ENCODE assay signal across 9 mouse cellular contexts in the genomic region with DNA sequence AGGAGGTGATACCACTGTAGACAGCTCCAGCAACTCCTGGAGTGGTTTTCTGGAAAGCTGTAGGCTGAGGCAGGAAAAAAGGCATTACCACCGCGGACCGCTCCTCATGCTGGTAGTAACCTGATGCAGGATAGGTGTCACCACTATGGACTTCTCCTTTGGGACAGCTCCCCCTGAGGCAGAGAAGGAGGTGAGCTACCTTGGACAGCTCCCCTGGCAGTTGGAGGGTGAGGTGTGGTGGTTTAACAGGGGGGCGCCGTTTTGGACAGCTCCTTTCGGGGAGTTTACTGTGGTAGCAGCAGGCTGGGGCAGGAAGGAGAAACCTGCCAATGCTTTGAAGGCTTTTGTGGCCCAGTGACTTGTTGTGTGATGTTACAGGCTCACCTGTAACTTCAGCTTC. TPM values are rescaled to one million over a fixed set of nuclear protein-coding genes. Genes with fewer than 3 reads are reported as not detected.
DNase-seq lines count a peak whose midpoint lies in the region; ATAC-seq and TF ChIP-seq lines count a peak whose summit lies in the region.
"Had no signal": no experiment of that assay in that cellular context is flagged by ENCODE, and none has a peak within 500 bp of the region (broad histone marks: within the 10 kb centered on the region; RNA-seq: fewer than 3 reads in every experiment).

No protein-coding gene starts in this region.

- H3K4me2 ChIP-seq in heart, embryonic 15.5 days, result no peak overlapping the region
- no peak overlapping the region for H3K4me2 ChIP-seq in heart, embryonic 12.5 days
- no peak overlapping the region for H3K4me2 ChIP-seq in intestine, postnatal 0 days (replicated peaks; ENCODE audit: low read depth)
- H3K4me2 ChIP-seq in lung, postnatal 0 days (replicated peaks; ENCODE audit: low read depth, low read length), result no peak overlapping the region
- H3K4me2 ChIP-seq in forebrain, postnatal 0 days (ENCODE audit: low read depth), result no peak overlapping the region
- H3K4me2 ChIP-seq: hindbrain, embryonic 15.5 days had no signal

- no peak overlapping the region for H3K27ac ChIP-seq in heart, embryonic 15.5 days
- H3K27ac ChIP-seq in heart, embryonic 12.5 days (ENCODE audit: poor library complexity, severe bottlenecking), result no peak overlapping the region
- H3K27ac ChIP-seq in intestine, postnatal 0 days (ENCODE audit: low read depth, low read length), result no peak overlapping the region
- H3K27ac ChIP-seq in lung, postnatal 0 days (ENCODE audit: low read length), result no peak overlapping the region
- no peak overlapping the region for H3K27ac ChIP-seq in forebrain, postnatal 0 days (ENCODE audit: low read depth, low read length)
- H3K27ac ChIP-seq: hindbrain, embryonic 15.5 days had no signal

- TF ChIP-seq EP300 in lung, postnatal 0 days (IDR thresholded peaks at IDR 0.05), result no peak

- peak; percentile 52 for TF ChIP-seq CTCF in intestine, postnatal 0 days (IDR thresholded peaks at IDR 0.05; ENCODE audit: low read depth)
- TF ChIP-seq CTCF in lung, postnatal 0 days (IDR thresholded peaks at IDR 0.05), result peak; percentile 47
- TF ChIP-seq CTCF in forebrain, postnatal 0 days (IDR thresholded peaks at IDR 0.05; ENCODE audit: low read depth), result no peak

- no peaks in the 10 kb centered on the region for H3K9me3 ChIP-seq in heart, embryonic 15.5 days (replicated peaks)
- H3K9me3 ChIP-seq in heart, embryonic 12.5 days (replicated peaks), result no peaks in the 10 kb centered on the region
- no peaks in the 10 kb centered on the region for H3K9me3 ChIP-seq in intestine, postnatal 0 days (ENCODE audit: control insufficient read depth)
- no peaks in the 10 kb centered on the region for H3K9me3 ChIP-seq in lung, postnatal 0 days (ENCODE audit: low read length)
- H3K9me3 ChIP-seq in forebrain, postnatal 0 days (ENCODE audit: low read length), result no peaks in the 10 kb centered on the region
- H3K9me3 ChIP-seq: hindbrain, embryonic 15.5 days had no signal

- peak; percentile 72 for DNase-seq in adrenal gland, postnatal 10 days
- DNase-seq in lung, postnatal 0 days (ENCODE audit: low spot score), result peak; percentile 54
- DNase-seq in cerebellum, adult 8-10 months, result no peak
- DNase-seq in forebrain, postnatal 0 days, result no peak

- WGBS in heart, embryonic 15.5 days, result 13% methylated on average over 6 of the region's 6 CpGs
- WGBS in heart, embryonic 12.5 days, result 14% methylated on average over 6 of the region's 6 CpGs
- WGBS in intestine, postnatal 0 days, result 11% methylated on average over 6 of the region's 6 CpGs
- 27% methylated on average over 6 of the region's 6 CpGs for WGBS in lung, postnatal 0 days
- 35% methylated on average over 6 of the region's 6 CpGs for WGBS in forebrain, postnatal 0 days

- 0 out of 2 replicates have a peak, but pooled peaks have one; percentile 18 for ATAC-seq in heart, embryonic 15.5 days (replicated peaks; ENCODE audit: insufficient number of reproducible peaks, insufficient read depth, low FRiP score, low read depth)
- ATAC-seq in heart, embryonic 12.5 days (ENCODE audit: insufficient number of reproducible peaks, low FRiP score), result no peak
- ATAC-seq in intestine, postnatal 0 days, result no peak
- peak; percentile 68 for ATAC-seq in lung, postnatal 0 days
- ATAC-seq in activated CD4-positive, CD25-positive, alpha-beta regulatory T cell, adult 4 months, result no peak
- no peak for ATAC-seq in forebrain, postnatal 0 days

- H3K4me1 ChIP-seq in heart, embryonic 15.5 days (replicated peaks), result no peaks in the 10 kb centered on the region
- no peaks in the 10 kb centered on the region for H3K4me1 ChIP-seq in heart, embryonic 12.5 days (replicated peaks)
- no peaks in the 10 kb centered on the region for H3K4me1 ChIP-seq in intestine, postnatal 0 days (replicated peaks; ENCODE audit: control insufficient read depth, insufficient read depth, low read length)
- no peaks in the 10 kb centered on the region for H3K4me1 ChIP-seq in lung, postnatal 0 days (ENCODE audit: insufficient read depth, low read depth, low read length)
- 0 out of 2 replicates have a peak, but pooled peaks cover under 1% of the 10 kb centered on the region for H3K4me1 ChIP-seq in forebrain, postnatal 0 days (ENCODE audit: insufficient read depth)

- H3K9ac ChIP-seq in heart, embryonic 15.5 days, result no peak overlapping the region
- H3K9ac ChIP-seq in heart, embryonic 12.5 days, result no peak overlapping the region
- no peak overlapping the region for H3K9ac ChIP-seq in intestine, postnatal 0 days (ENCODE audit: low read depth, low read length)
- H3K9ac ChIP-seq in lung, postnatal 0 days (replicated peaks; ENCODE audit: low read depth), result no peak overlapping the region
- no peak overlapping the region for H3K9ac ChIP-seq in forebrain, postnatal 0 days
- H3K9ac ChIP-seq: hindbrain, embryonic 15.5 days had no signal

- H3K36me3 ChIP-seq in heart, embryonic 15.5 days, result no peaks in the 10 kb centered on the region
- H3K36me3 ChIP-seq in heart, embryonic 12.5 days, result peaks cover 3% of the 10 kb centered on the region; the same call in 1 of the 2 replicates
- H3K36me3 ChIP-seq in intestine, postnatal 0 days (ENCODE audit: control insufficient read depth, insufficient read depth), result no peaks in the 10 kb centered on the region; the same call in 1 of the 2 replicates
- no peaks in the 10 kb centered on the region for H3K36me3 ChIP-seq in lung, postnatal 0 days (ENCODE audit: insufficient read depth, low read length)
- no peaks in the 10 kb centered on the region for H3K36me3 ChIP-seq in forebrain, postnatal 0 days (ENCODE audit: insufficient read depth)

- H3K4me3 ChIP-seq in heart, embryonic 15.5 days, result no peak overlapping the region
- H3K4me3 ChIP-seq in heart, embryonic 12.5 days, result no peak overlapping the region
- H3K4me3 ChIP-seq in intestine, postnatal 0 days (ENCODE audit: low read depth, low read length), result no peak overlapping the region
- H3K4me3 ChIP-seq in lung, postnatal 0 days (ENCODE audit: low read depth, low read length), result no peak overlapping the region
- H3K4me3 ChIP-seq in forebrain, postnatal 0 days (ENCODE audit: low read depth, low read length), result no peak overlapping the region
- H3K4me3 ChIP-seq: hindbrain, embryonic 15.5 days had no signal

- H3K27me3 ChIP-seq in heart, embryonic 15.5 days, result no peaks in the 10 kb centered on the region
- no peaks in the 10 kb centered on the region for H3K27me3 ChIP-seq in heart, embryonic 12.5 days (replicated peaks)
- H3K27me3 ChIP-seq in intestine, postnatal 0 days (replicated peaks; ENCODE audit: control insufficient read depth, insufficient read depth, low read length), result no peaks in the 10 kb centered on the region
- H3K27me3 ChIP-seq in lung, postnatal 0 days (replicated peaks; ENCODE audit: insufficient read depth, low read length), result no peaks in the 10 kb centered on the region
- no peaks in the 10 kb centered on the region for H3K27me3 ChIP-seq in forebrain, postnatal 0 days (ENCODE audit: insufficient read depth, low read length)
- H3K27me3 ChIP-seq: hindbrain, embryonic 15.5 days had no signal

RNA-seq across cellular contexts. Expression of a gene that starts 42.8 kb away (rescaled TPM):
- not detected in 2 replicates for polyA plus RNA-seq in heart, embryonic 15.5 days (2015; fragmentation: Nextera tagmentation; extraction: Ambion mirVana)
- not detected in 2 replicates for polyA plus RNA-seq in heart, embryonic 12.5 days (2016; fragmentation: Nextera tagmentation; extraction: Ambion mirVana)
- total RNA-seq in adrenal gland, postnatal 10 days (2021), result not detected
- polyA plus RNA-seq in intestine, postnatal 0 days (2015; fragmentation: Nextera tagmentation; extraction: Ambion mirVana), result not detected in 2 replicates
- not detected in 2 replicates for polyA plus RNA-seq in lung, postnatal 0 days (2015; fragmentation: Nextera tagmentation; extraction: Ambion mirVana)
- polyA plus RNA-seq in activated CD4-positive, CD25-positive, alpha-beta regulatory T cell, adult 4 months (2017; shearing (Covaris generic)), result not detected
- not detected in 2 replicates for total RNA-seq in forebrain, postnatal 0 days (2014; rRNA removed)
- polyA plus RNA-seq in forebrain, postnatal 0 days (2015; fragmentation: Nextera tagmentation; extraction: Ambion mirVana), result not detected in 2 replicates
- polyA plus RNA-seq: hindbrain, embryonic 15.5 days had no signal

Comparison
In these comparisons a context has a peak if more than half of its experiments do, and no peak if none do; other contexts are left out.
1. ATAC-seq: peak in heart, embryonic 15.5 days (single experiment) and lung, postnatal 0 days (single experiment); none in heart, embryonic 12.5 days (single experiment), intestine, postnatal 0 days (single experiment), activated CD4-positive, CD25-positive, alpha-beta regulatory T cell, adult 4 months (single experiment) and forebrain, postnatal 0 days (single experiment).
2. DNase-seq: peak in adrenal gland, postnatal 10 days (single experiment) and lung, postnatal 0 days (single experiment); none in cerebellum, adult 8-10 months (single experiment) and forebrain, postnatal 0 days (single experiment).